Mouse (Mus musculus) layer of hippocampus, postnatal 25 days (tissue): ENCODE data around the gene 4930480E11Rik. TPM values are rescaled to one million over a fixed set of nuclear protein-coding genes. Genes with fewer than 3 reads are reported as not detected.
"Not testable (repeated sequence)": the region's sequence is repeated elsewhere in the genome, so short reads cannot be mapped to it uniquely, and the experiment has no call there.

ENCODE experiments used
- DNase-seq, 2 experiments: peaks; one replicate each; pipeline ENCODE4 v3.0.0; 2022; ENCODE audit warnings: mixed read lengths in 2 of 2, low spot score in 1 of 2; ENCODE audit errors: extremely low spot score in 1 of 2
- total RNA-seq, 2 experiments: library from RNA; stranded (reverse); gene quantifications; 2 replicates each; pipeline ENCODE4 v1.2.3; 2021

4930480E11Rik gene
- not detected for total RNA-seq

DNA sequence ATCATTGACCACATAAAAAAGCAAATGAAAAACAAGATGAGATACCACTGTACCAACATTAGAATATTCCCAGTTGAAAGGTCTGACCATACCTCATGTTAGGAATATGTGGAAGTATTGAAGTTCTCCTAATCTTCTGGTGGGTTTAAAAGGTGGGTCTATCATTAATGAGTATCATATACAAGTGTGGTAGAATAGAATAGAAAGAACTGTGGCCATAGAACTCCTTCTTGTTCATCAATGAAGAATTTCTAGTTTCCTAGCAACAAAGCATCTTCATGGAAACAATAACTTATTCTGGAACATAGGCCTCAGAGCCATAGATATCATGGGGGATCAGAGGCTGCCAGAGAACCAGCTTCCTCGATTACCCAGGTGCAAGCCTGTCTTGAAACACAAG, at the start of gene 4930480E11Rik:
Gene 4930480E11Rik, plus strand, starts transcription at position 301 of the 400 bp plus-strand sequence.
- DNase-seq: no peak

DNA sequence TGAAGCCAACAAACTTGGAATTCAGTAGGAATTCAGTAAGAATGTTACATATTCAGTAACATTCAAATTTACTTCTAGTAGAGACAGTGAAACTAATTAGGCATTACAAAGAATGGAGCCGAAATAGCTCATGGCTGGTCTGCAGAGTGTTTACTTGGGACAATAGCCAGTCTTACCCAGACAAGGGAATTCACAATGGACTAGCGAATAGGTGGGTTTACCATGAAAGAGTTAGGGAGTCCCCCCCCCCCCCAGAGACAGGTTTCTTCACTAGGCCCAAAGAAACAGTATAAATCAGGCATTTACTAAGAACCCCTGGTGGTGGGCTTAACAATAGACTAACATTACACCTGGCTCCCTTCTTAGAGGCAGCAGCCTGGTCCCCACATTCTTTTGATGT, 33.9 kb downstream of the 4930480E11Rik start:
- DNase-seq: not testable (repeated sequence)

Other genes starting within 250 kb of the 4930480E11Rik start
- not detected for gene Gm5938, start 244.2 kb upstream of the 4930480E11Rik start, total RNA-seq
- not detected for gene Obp1b, start 182.9 kb upstream of the 4930480E11Rik start, total RNA-seq
- not detected for gene Gm14743, start 123.7 kb upstream of the 4930480E11Rik start, total RNA-seq
- gene Prrg1, start 214.3 kb downstream of the 4930480E11Rik start, total RNA-seq: 1 to 10 TPM; 3.5 to 4.1 TPM